Mouse (Mus musculus): Measurements from ENCODE around the gene Tctex1d4. TPM values are rescaled to one million over a fixed set of nuclear protein-coding genes. Genes with fewer than 3 reads are reported as not detected.
A peak's percentile ranks its signal among the peaks of the same experiment; 100 is the strongest.

The Tctex1d4 gene
- total RNA-seq, 1 experiment = 0.49 TPM

DNA sequence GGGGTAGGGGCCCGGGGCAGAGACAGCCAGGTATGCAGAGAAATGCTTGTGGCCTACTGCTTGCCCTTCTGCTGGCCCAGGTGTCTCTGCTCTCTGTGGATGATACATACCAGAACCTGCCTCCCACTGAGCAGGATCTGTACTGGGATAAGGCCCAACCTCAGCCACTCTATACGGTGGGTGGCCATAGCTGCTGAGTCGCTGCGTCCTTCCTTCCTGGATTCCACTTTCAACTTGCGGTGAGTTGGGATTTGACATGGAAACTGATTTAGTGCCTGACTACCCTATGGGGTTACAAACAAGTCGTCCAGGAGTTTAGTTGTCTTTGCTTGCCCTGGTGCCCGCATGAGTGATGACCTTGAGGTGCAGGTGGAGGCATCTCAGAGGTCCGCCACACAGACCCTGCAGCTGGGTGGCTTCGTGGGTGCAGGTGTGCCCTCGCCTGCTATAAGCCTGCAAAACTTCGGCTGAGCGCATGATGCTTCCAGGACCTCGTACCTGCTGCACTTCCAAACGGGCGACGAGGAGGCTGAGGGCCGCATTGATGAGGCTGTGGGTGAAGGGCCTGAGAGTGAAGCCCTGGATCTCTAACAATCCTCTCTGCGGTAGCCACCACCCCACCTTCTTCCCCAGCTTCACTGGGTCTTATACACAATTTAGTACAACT lies 21.6 kb downstream of the Tctex1d4 start:
- 0 out of 2 replicates have a peak overlapping the region, but pooled peaks have one; percentile 2 for H3K27ac ChIP-seq (ENCODE audit: insufficient read depth, low read depth, low read length, poor library complexity, severe bottlenecking)
- peaks cover 0 to 7% of the 10 kb centered on the region in 2 experiments; a peak in 1 of 4 replicates for H3K4me1 ChIP-seq (ENCODE audit: control insufficient read depth in 2 of 2, insufficient read depth in 2 of 2, low read length in 2 of 2, poor library complexity in 1 of 2)
- H3K36me3 ChIP-seq (ENCODE audit: control insufficient read depth, insufficient read depth, low read length, poor library complexity, severe bottlenecking) = peaks cover 31% of the 10 kb centered on the region
- no peak for TF ChIP-seq HCFC1 (IDR thresholded peaks at IDR 0.05; ENCODE audit: borderline replicate concordance, insufficient read depth, low read length)
- no peak for TF ChIP-seq CHD2 (IDR thresholded peaks at IDR 0.05; ENCODE audit: low read depth, low read length)
- no peak for TF ChIP-seq ZC3H11A (IDR thresholded peaks at IDR 0.05; ENCODE audit: borderline replicate concordance, low read depth, low read length)
- no peak for TF ChIP-seq MAFK (IDR thresholded peaks at IDR 0.05; ENCODE audit: insufficient read depth, low read depth, low read length)
- TF ChIP-seq ZNF384 (IDR thresholded peaks at IDR 0.05; ENCODE audit: low read depth, low read length) = no peak
- peak overlapping the region in 1 of 2 experiments; percentile 45; a peak in 2 of 4 replicates for H3K4me3 ChIP-seq (ENCODE audit: insufficient read depth in 1 of 2, low read depth in 1 of 2, low read length in 2 of 2, poor library complexity in 1 of 2, severe bottlenecking in 1 of 2)
- in situ Hi-C loops (cut with MboI; ENCODE audit: low sequenced_read_pairs in 2 of 2, unreplicated experiment in 2 of 2) = loop anchor here in 1 of 2 experiments (25.0 kb wide), 1 partner anchor 336 kb away; the partner anchor contains the start of genes Hpdl, Mutyh and Toe1
- DNase-seq (ENCODE audit: low read depth, low spot score) = no peak
- H3K9me3 ChIP-seq (ENCODE audit: control insufficient read depth, insufficient read depth, low read depth, low read length) = no peaks in the 10 kb centered on the region
- peak overlapping the region; percentile 72 for H3K9ac ChIP-seq (ENCODE audit: insufficient read depth, low read depth, low read length, poor library complexity, severe bottlenecking)

DNA sequence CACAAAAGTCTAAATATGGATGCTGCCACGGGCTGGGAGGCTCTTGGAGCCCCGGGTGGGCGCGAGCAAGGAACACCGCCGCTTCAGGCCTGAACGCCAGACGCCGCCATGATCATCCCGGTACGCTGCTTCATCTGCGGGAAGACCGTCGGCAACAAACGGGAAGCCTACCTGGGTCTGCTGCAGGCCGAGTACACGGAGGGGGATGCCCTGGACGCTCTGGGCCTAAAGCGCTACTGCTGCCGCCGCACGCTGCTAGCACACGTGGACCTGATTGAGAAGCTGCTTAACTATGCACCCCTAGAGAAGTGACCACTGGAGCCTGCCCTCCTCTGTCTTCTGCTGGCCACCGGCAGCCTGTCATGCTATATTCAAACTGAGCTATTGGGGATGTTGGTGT lies 22.2 kb downstream of the Tctex1d4 start:
- Histone ChIP-seq H3K9ac (ENCODE audit: insufficient read depth, low read depth, low read length, poor library complexity, severe bottlenecking) (peak overlapping the region; percentile 72), H3K9me3 (ENCODE audit: control insufficient read depth, insufficient read depth, low read depth, low read length) (no peaks in the 10 kb centered on the region), H3K36me3 (ENCODE audit: control insufficient read depth, insufficient read depth, low read length, poor library complexity, severe bottlenecking) (peaks cover 38% of the 10 kb centered on the region), H3K4me1 (ENCODE audit: control insufficient read depth in 2 of 2, insufficient read depth in 2 of 2, low read length in 2 of 2, poor library complexity in 1 of 2) (peaks cover 0 to 7% of the 10 kb centered on the region in 2 experiments; a peak in 1 of 4 replicates), H3K4me3 (ENCODE audit: insufficient read depth in 1 of 2, low read depth in 1 of 2, low read length in 2 of 2, poor library complexity in 1 of 2, severe bottlenecking in 1 of 2) (peak overlapping the region in 1 of 2 experiments; percentile 45; a peak in 2 of 4 replicates), H3K27ac (ENCODE audit: insufficient read depth, low read depth, low read length, poor library complexity, severe bottlenecking) (peak overlapping the region; percentile 20; the same call in 1 of the 2 replicates)
- TF ChIP-seq ZC3H11A (IDR thresholded peaks at IDR 0.05; ENCODE audit: borderline replicate concordance, low read depth, low read length) (no peak), ZNF384 (IDR thresholded peaks at IDR 0.05; ENCODE audit: low read depth, low read length) (no peak), CHD2 (IDR thresholded peaks at IDR 0.05; ENCODE audit: low read depth, low read length) (no peak), MAFK (IDR thresholded peaks at IDR 0.05; ENCODE audit: insufficient read depth, low read depth, low read length) (no peak), HCFC1 (IDR thresholded peaks at IDR 0.05; ENCODE audit: borderline replicate concordance, insufficient read depth, low read length) (no peak)
- DNase-seq (ENCODE audit: low read depth, low spot score) = no peak
- in situ Hi-C loops (cut with MboI; ENCODE audit: low sequenced_read_pairs in 2 of 2, unreplicated experiment in 2 of 2) = loop anchor here in 1 of 2 experiments (25.0 kb wide), 1 partner anchor 337 kb away; the partner anchor contains the start of genes Hpdl, Mutyh and Toe1

DNA sequence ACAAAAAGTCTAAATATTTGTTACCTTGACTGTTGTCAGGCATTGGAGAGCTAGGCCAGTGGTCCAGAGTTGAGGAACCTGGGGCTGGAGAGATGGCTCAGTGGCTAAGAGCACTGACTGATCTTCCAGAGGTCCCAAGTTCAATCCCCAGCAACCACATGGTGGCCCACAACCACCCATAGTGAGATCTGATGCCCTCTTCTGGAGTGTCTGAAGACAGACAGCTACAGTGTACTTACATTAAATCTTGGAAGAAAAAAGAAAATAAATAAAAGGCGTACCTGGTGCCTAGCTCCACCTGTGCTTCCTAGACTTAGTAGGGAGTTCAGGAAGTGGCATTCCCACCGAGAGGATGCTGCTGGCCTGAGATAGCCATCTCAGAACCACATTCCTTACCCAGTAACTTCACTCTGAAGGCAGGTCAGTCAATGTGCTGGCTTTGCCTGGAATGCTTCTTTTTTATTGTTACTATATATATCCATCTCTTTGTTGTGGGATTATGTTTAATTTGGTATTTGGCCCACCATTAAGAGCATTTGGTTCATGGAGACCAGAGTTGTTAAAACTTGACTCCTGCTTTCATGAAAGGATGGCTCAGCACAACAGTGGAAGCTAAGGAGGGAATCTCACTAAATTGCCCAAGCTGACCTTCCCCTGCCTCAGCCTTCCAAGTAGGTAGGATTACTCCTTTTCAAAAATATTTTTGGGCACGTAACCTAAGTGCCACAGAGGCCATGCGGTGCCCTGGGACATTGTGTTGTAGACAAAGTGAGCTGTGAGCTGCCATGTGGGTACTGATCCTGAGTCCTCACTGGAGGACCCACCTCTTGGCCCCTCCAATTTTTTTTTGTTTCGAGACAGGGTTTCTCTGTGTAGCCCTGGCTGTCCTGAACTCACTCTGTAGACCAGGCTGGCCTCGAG lies 23.0 kb downstream of the Tctex1d4 start:
- peak overlapping the region in 1 of 2 experiments; percentile 45; a peak in 1 of 4 replicates for H3K4me3 ChIP-seq (ENCODE audit: insufficient read depth in 1 of 2, low read depth in 1 of 2, low read length in 2 of 2, poor library complexity in 1 of 2, severe bottlenecking in 1 of 2)
- H3K9ac ChIP-seq (ENCODE audit: insufficient read depth, low read depth, low read length, poor library complexity, severe bottlenecking) = peak overlapping the region; percentile 72; the same call in 1 of the 2 replicates
- peaks cover 45% of the 10 kb centered on the region for H3K36me3 ChIP-seq (ENCODE audit: control insufficient read depth, insufficient read depth, low read length, poor library complexity, severe bottlenecking)
- H3K9me3 ChIP-seq (ENCODE audit: control insufficient read depth, insufficient read depth, low read depth, low read length) = no peaks in the 10 kb centered on the region
- peaks cover 0 to 7% of the 10 kb centered on the region in 2 experiments; a peak in 1 of 4 replicates for H3K4me1 ChIP-seq (ENCODE audit: control insufficient read depth in 2 of 2, insufficient read depth in 2 of 2, low read length in 2 of 2, poor library complexity in 1 of 2)
- no peak for DNase-seq (ENCODE audit: low read depth, low spot score)
- no peak for TF ChIP-seq ZNF384 (IDR thresholded peaks at IDR 0.05; ENCODE audit: low read depth, low read length)
- no peak for TF ChIP-seq HCFC1 (IDR thresholded peaks at IDR 0.05; ENCODE audit: borderline replicate concordance, insufficient read depth, low read length)
- no peak for TF ChIP-seq ZC3H11A (IDR thresholded peaks at IDR 0.05; ENCODE audit: borderline replicate concordance, low read depth, low read length)
- 0 out of 2 replicates have a peak, but pooled peaks have one; percentile 42 for TF ChIP-seq CHD2 (IDR thresholded peaks at IDR 0.05; ENCODE audit: low read depth, low read length)
- TF ChIP-seq MAFK (IDR thresholded peaks at IDR 0.05; ENCODE audit: insufficient read depth, low read depth, low read length) = no peak
- in situ Hi-C loops (cut with MboI; ENCODE audit: low sequenced_read_pairs in 2 of 2, unreplicated experiment in 2 of 2) = loop anchor here in 1 of 2 experiments (25.0 kb wide), 1 partner anchor 337 kb away; the partner anchor contains the start of genes Hpdl, Mutyh and Toe1
- peak overlapping the region; percentile 80 for H3K27ac ChIP-seq (ENCODE audit: insufficient read depth, low read depth, low read length, poor library complexity, severe bottlenecking)

DNA sequence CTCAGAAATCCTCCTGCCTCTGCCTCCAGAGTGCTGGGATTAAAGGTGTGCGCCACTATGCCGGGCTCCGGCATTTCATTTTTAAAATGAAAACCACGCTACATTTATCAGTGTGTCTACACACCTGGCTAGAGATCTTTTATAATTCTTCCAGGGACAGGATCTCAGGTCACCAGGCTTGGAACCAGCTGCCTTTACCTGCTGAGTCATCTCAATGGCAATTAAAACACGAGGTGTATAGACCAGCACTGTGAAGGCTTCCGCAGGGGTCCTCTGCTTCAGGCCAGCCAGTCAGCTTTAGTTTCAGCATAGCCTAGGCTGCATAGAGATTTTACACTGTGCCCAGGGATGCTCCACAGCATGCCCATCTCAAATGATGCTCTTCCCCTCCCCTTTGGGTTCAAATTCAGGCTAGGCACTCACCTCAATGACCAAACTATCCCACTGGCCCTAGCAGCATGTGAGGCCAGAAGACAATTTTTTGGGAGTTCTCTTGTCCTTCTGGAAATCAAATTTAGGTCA lies 23.7 kb downstream of the Tctex1d4 start:
- Histone ChIP-seq H3K27ac (ENCODE audit: insufficient read depth, low read depth, low read length, poor library complexity, severe bottlenecking) (peak overlapping the region; percentile 80; the same call in 1 of the 2 replicates), H3K9ac (ENCODE audit: insufficient read depth, low read depth, low read length, poor library complexity, severe bottlenecking) (no peak overlapping the region), H3K4me3 (ENCODE audit: insufficient read depth in 1 of 2, low read depth in 1 of 2, low read length in 2 of 2, poor library complexity in 1 of 2, severe bottlenecking in 1 of 2) (no peak overlapping the region), H3K36me3 (ENCODE audit: control insufficient read depth, insufficient read depth, low read length, poor library complexity, severe bottlenecking) (peaks cover 52% of the 10 kb centered on the region), H3K9me3 (ENCODE audit: control insufficient read depth, insufficient read depth, low read depth, low read length) (no peaks in the 10 kb centered on the region), H3K4me1 (ENCODE audit: control insufficient read depth in 2 of 2, insufficient read depth in 2 of 2, low read length in 2 of 2, poor library complexity in 1 of 2) (peaks cover 0 to 7% of the 10 kb centered on the region in 2 experiments; a peak in 1 of 4 replicates)
- no peak for DNase-seq (ENCODE audit: low read depth, low spot score)
- in situ Hi-C loops (cut with MboI; ENCODE audit: low sequenced_read_pairs in 2 of 2, unreplicated experiment in 2 of 2) = no loop called here
- TF ChIP-seq MAFK (IDR thresholded peaks at IDR 0.05; ENCODE audit: insufficient read depth, low read depth, low read length) (peak; percentile 85), CHD2 (IDR thresholded peaks at IDR 0.05; ENCODE audit: low read depth, low read length) (no peak), ZNF384 (IDR thresholded peaks at IDR 0.05; ENCODE audit: low read depth, low read length) (no peak), ZC3H11A (IDR thresholded peaks at IDR 0.05; ENCODE audit: borderline replicate concordance, low read depth, low read length) (no peak), HCFC1 (IDR thresholded peaks at IDR 0.05; ENCODE audit: borderline replicate concordance, insufficient read depth, low read length) (no peak)

All from ES-E14 (cell line).